Mouse (Mus musculus) ES-E14 (cell line): ENCODE data around the gene Sfxn2. TPM values are rescaled to one million over a fixed set of nuclear protein-coding genes. Genes with fewer than 3 reads are reported as not detected.

Experiments
- DNase-seq: peaks from one replicate; pipeline ENCODE4 v3.0.0-alpha.2; 2013; ENCODE audit warnings: low read depth, low spot score
- H3K27ac ChIP-seq: 2 replicates; pipeline ENCODE4 v1.5.1; 2012; ENCODE audit warnings: low read depth, mild to moderate bottlenecking, low read length, moderate library complexity, mixed read lengths; ENCODE audit not compliant: poor library complexity, insufficient read depth, severe bottlenecking
- H3K36me3 ChIP-seq: 2 replicates; pipeline ENCODE4 v1.6.1; 2012; ENCODE audit warnings: mild to moderate bottlenecking, low read length, moderate library complexity, mixed read lengths; ENCODE audit not compliant: control insufficient read depth, poor library complexity, insufficient read depth, severe bottlenecking
- H3K4me1 ChIP-seq, 2 experiments: fragments of 150-350 bp in 1 of 2; sonication (generic) in 1 of 2; 2 replicates each; pipeline ENCODE4 v1.6.1; 2012; ENCODE audit warnings: low read length in 2 of 2, mild to moderate bottlenecking in 1 of 2, mixed read lengths in 1 of 2; ENCODE audit not compliant: control insufficient read depth in 2 of 2, insufficient read depth in 2 of 2, poor library complexity in 1 of 2
- H3K4me3 ChIP-seq, 2 experiments: fragments of 150-350 bp in 1 of 2; sonication (generic) in 1 of 2; 2 replicates each; pipeline ENCODE4 v1.5.1; 2012; ENCODE audit warnings: low read length in 2 of 2, low read depth in 1 of 2, mild to moderate bottlenecking in 1 of 2, mixed read lengths in 1 of 2; ENCODE audit not compliant: insufficient read depth in 1 of 2, poor library complexity in 1 of 2, severe bottlenecking in 1 of 2
- H3K9ac ChIP-seq: 2 replicates; pipeline ENCODE4 v1.6.1; 2012; ENCODE audit warnings: low read depth, mild to moderate bottlenecking, low read length, mixed read lengths; ENCODE audit not compliant: poor library complexity, insufficient read depth, severe bottlenecking
- H3K9me3 ChIP-seq: fragments of 150-350 bp; sonication (generic); 2 replicates; pipeline ENCODE4 v1.6.1; 2012; ENCODE audit warnings: low read depth, mild to moderate bottlenecking, low read length; ENCODE audit not compliant: control insufficient read depth, insufficient read depth
- CHD2 ChIP-seq: IDR thresholded peaks from 2 replicates; pipeline ENCODE4 v1.6.1; 2014; ENCODE audit warnings: mild to moderate bottlenecking, low read depth, low read length, inconsistent platforms
- HCFC1 ChIP-seq: IDR thresholded peaks from 2 replicates; pipeline ENCODE4 v1.6.1; 2012; ENCODE audit warnings: low read length, inconsistent platforms, borderline replicate concordance; ENCODE audit not compliant: insufficient read depth
- MAFK ChIP-seq: IDR thresholded peaks from 2 replicates; pipeline ENCODE4 v1.6.1; 2014; ENCODE audit warnings: mild to moderate bottlenecking, low read depth, low read length, inconsistent platforms; ENCODE audit not compliant: insufficient read depth
- ZC3H11A ChIP-seq: IDR thresholded peaks from 2 replicates; pipeline ENCODE4 v1.6.1; 2012; ENCODE audit warnings: low read depth, mild to moderate bottlenecking, inconsistent platforms, low read length, borderline replicate concordance
- ZNF384 ChIP-seq: IDR thresholded peaks from 2 replicates; pipeline ENCODE4 v1.6.1; 2012; ENCODE audit warnings: low read depth, low read length, inconsistent platforms
- in situ Hi-C, 2 experiments: fragments of 600-800 bp; cut with MboI; formaldehyde crosslinking; loops; one replicate each; pipeline ENCODE4 v1.15.1; 2025; ENCODE audit warnings: low sequenced_read_pairs in 2 of 2, inconsistent platforms in 1 of 2; ENCODE audit not compliant: unreplicated experiment in 2 of 2
- total RNA-seq: library from RNA; depleted of rRNA; stranded (reverse); fragments of 300-350 nt; gene quantifications from 2 replicates; pipeline ENCODE4 v1.2.3, GENCODE M21; 2012

The Sfxn2 gene
- total RNA-seq, 1 experiment, result 11.4 TPM

DNA sequence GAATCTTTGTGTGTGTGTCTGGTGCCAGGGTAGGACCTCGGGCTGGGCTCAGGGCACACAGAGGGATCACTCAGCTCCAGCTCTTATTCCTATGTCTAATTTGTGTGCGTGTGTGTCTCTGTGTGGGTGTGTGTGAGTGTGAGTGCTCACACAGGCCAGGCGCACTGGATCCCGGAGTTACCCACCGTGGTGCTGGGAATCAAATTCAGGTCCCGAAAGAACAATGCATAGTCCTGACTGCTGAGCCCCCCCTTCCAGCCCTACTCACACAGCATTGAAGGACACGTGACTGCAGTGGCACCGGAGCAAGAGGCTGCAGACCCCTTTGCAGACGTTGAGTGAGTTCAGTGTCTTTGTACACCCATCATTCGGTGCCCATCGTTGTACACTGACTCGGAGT, 51.9 kb downstream of the Sfxn2 start:
- in situ Hi-C loops, result no loop called here
- Histone ChIP-seq H3K4me3 (no peak overlapping the region), H3K36me3 (no peaks in the 10 kb centered on the region), H3K9me3 (no peaks in the 10 kb centered on the region), H3K4me1 (peaks cover 6 to 39% of the 10 kb centered on the region in 2 experiments), H3K27ac (no peak overlapping the region), H3K9ac (no peak overlapping the region)
- no peak for TF ChIP-seq ZC3H11A
- TF ChIP-seq ZNF384, result no peak
- no peak for TF ChIP-seq MAFK
- TF ChIP-seq HCFC1, result no peak
- no peak for TF ChIP-seq CHD2
- DNase-seq, result no peak

- Histone ChIP-seq H3K9me3 (no peaks in the 10 kb centered on the region), H3K36me3 (no peaks in the 10 kb centered on the region), H3K27ac (no peak overlapping the region), H3K9ac (no peak overlapping the region), H3K4me3 (no peak overlapping the region), H3K4me1 (peaks cover 6 to 39% of the 10 kb centered on the region in 2 experiments)
- DNase-seq, result no peak
- TF ChIP-seq HCFC1 (no peak), CHD2 (no peak), MAFK (no peak), ZNF384 (no peak)
- in situ Hi-C loops, result no loop called here
Measured at GRCm38 (mm10) chr19:46625519-46625918, 52.4 kb downstream of the Sfxn2 start.

DNA sequence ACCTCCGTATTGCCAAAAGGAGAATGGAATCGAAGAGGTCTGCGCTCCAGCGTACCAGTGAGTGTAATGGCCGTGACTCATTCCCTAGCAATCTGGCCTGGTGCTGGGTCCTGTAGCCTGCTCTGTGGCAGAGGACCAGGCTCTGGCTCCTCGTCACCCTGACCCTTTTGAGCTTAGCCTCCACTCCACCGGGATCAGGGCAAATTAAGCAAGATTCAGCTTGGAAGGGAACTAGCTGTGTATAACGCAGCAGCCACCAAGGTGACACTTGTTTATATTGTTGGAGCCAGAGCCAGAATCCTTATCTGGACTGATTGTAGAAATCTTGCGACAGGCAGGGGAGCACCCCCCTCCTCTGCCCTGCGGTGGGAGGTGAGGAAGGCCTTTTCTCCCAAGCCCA, 55.2 kb downstream of the Sfxn2 start:
- Histone ChIP-seq H3K36me3 (no peaks in the 10 kb centered on the region), H3K4me3 (no peak overlapping the region), H3K4me1 (peaks cover 3 to 24% of the 10 kb centered on the region in 2 experiments), H3K9ac (no peak overlapping the region), H3K27ac (no peak overlapping the region; the same call in 1 of the 2 replicates), H3K9me3 (no peaks in the 10 kb centered on the region)
- no peak for TF ChIP-seq ZNF384
- no peak for TF ChIP-seq ZC3H11A
- no peak for TF ChIP-seq CHD2
- no peak for TF ChIP-seq HCFC1
- no peak for TF ChIP-seq MAFK
- in situ Hi-C loops, result no loop called here
- DNase-seq, result no peak

- no peaks in the 10 kb centered on the region for H3K9me3 ChIP-seq
- no peaks in the 10 kb centered on the region for H3K36me3 ChIP-seq
- peaks cover 0 to 10% of the 10 kb centered on the region in 2 experiments; a peak in 2 of 4 replicates for H3K4me1 ChIP-seq
- in situ Hi-C loops, result no loop called here
- no peak overlapping the region for H3K9ac ChIP-seq
- TF ChIP-seq ZNF384 (no peak), ZC3H11A (no peak), CHD2 (no peak), HCFC1 (no peak), MAFK (no peak)
- DNase-seq, result no peak
- no peak overlapping the region for H3K27ac ChIP-seq
- H3K4me3 ChIP-seq, result no peak overlapping the region
Measured at GRCm38 (mm10) chr19:46629807-46630206, 56.6 kb downstream of the Sfxn2 start.

GRCm38 (mm10) chr19:46631637-46632036, 58.5 kb downstream of the Sfxn2 start:
- no peak for DNase-seq
- in situ Hi-C loops, result no loop called here
- Histone ChIP-seq H3K4me3 (no peak overlapping the region), H3K27ac (no peak overlapping the region), H3K4me1 (peaks cover 0 to 7% of the 10 kb centered on the region in 2 experiments; a peak in 1 of 4 replicates), H3K36me3 (no peaks in the 10 kb centered on the region), H3K9ac (no peak overlapping the region), H3K9me3 (no peaks in the 10 kb centered on the region)
- no peak for TF ChIP-seq ZNF384
